24 mouse cellular contexts compared by ENCODE assay signal in the genomic region with DNA sequence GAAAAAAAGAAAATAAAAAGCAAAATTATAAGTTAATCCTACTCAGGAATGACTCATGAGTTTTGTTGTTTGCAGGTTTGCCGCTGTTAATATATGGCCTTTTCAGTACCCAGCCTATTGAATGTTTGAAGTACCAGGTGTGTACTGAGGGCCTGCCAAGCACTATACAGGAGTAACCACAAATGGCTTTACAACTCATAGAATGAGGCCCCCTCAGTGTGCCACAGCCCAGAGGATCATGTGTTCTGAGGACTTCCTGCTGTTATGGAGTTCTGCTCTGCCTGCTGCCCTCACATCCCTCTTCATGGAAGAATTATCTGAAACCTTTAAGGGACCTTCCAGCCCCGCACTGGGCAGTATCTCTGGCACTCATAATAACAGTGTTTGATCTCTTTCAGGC. TPM values are rescaled to one million over a fixed set of nuclear protein-coding genes. Genes with fewer than 3 reads are reported as not detected.
DNase-seq lines count a peak whose midpoint lies in the region; ATAC-seq and TF ChIP-seq lines count a peak whose summit lies in the region.
"Had no signal": no experiment of that assay in that cellular context is flagged by ENCODE, and none has a peak within 500 bp of the region (broad histone marks: within the 10 kb centered on the region; RNA-seq: fewer than 3 reads in every experiment).

No protein-coding gene starts in this region.

- no peak overlapping the region for H3K4me3 ChIP-seq in forebrain, embryonic 12.5 days (replicated peaks)
- H3K4me3 ChIP-seq in forebrain, embryonic 15.5 days: no peak overlapping the region
- H3K4me3 ChIP-seq in thymus, adult 2 months (ENCODE audit: control insufficient read depth, insufficient read depth, low read length): no peak overlapping the region
- H3K4me3 ChIP-seq: embryonic facial prominence, embryonic 12.5 days; erythroblast, embryonic 14.5 days; forebrain, embryonic 13.5 days; gastrocnemius, adult 2 months; heart, embryonic 15.5 days; kidney, embryonic 15.5 days; left cerebral cortex, adult 2 months; midbrain, embryonic 13.5 days had no signal

- DNase-seq in thymus, adult 2 months: peak; percentile 35
- peak; percentile 49 for DNase-seq in thymus, postnatal 4 days
- DNase-seq in ovary, postnatal 10 days (ENCODE audit: low spot score): no peak
- no peak for DNase-seq in layer of hippocampus, adult 9-11 months
- DNase-seq: adrenal gland, postnatal 36 days; cerebellum, adult 9-10 months; gastrocnemius, adult 2 months; heart, postnatal 4 days; kidney, postnatal 36 days; liver; lung, postnatal 14 days; right cerebral cortex, postnatal 25 days; spleen, adult 18-20 months had no signal

- 0 out of 2 replicates have a peak, but pooled peaks have one; percentile 27 for ATAC-seq in forebrain, embryonic 12.5 days (ENCODE audit: low FRiP score)
- no peak for ATAC-seq in forebrain, embryonic 15.5 days (replicated peaks)
- peak; percentile 5 for ATAC-seq in inflammation-experienced regulatory T-cells, adult 6 months
- ATAC-seq: forebrain, embryonic 13.5 days; midbrain, embryonic 13.5 days had no signal

- no peak for TF ChIP-seq POLR2A in thymus, adult 2 months (IDR thresholded peaks at IDR 0.05; ENCODE audit: control insufficient read depth, extremely low read depth, insufficient read depth, low read length, poor library complexity)

- 93% methylated on average over 2 of the region's 2 CpGs for WGBS in forebrain, embryonic 12.5 days
- WGBS in forebrain, embryonic 15.5 days: 92% methylated on average over 2 of the region's 2 CpGs
- 32% methylated on average over 2 of the region's 2 CpGs for WGBS in thymus, adult 2 months

- no peak for TF ChIP-seq CTCF in thymus, adult 2 months (IDR thresholded peaks at IDR 0.05; ENCODE audit: borderline replicate concordance, control insufficient read depth, extremely low read depth, insufficient read depth, low read length, poor library complexity)

- H3K4me2 ChIP-seq in forebrain, embryonic 12.5 days: no peak overlapping the region
- no peak overlapping the region for H3K4me2 ChIP-seq in forebrain, embryonic 15.5 days (replicated peaks)
- H3K4me2 ChIP-seq: embryonic facial prominence, embryonic 12.5 days; forebrain, embryonic 13.5 days; heart, embryonic 15.5 days; hindbrain, embryonic 14.5 days; kidney, embryonic 15.5 days; midbrain, embryonic 13.5 days had no signal

- no peaks in the 10 kb centered on the region for H3K4me1 ChIP-seq in forebrain, embryonic 12.5 days
- H3K4me1 ChIP-seq in forebrain, embryonic 15.5 days: no peaks in the 10 kb centered on the region
- H3K4me1 ChIP-seq in thymus, adult 2 months (replicated peaks; ENCODE audit: control insufficient read depth, insufficient read depth, low read length): peaks cover 13% of the 10 kb centered on the region
- H3K4me1 ChIP-seq: embryonic facial prominence, embryonic 12.5 days; forebrain, embryonic 13.5 days; heart, embryonic 15.5 days; kidney, embryonic 15.5 days; midbrain, embryonic 13.5 days had no signal

- H3K27me3 ChIP-seq in forebrain, embryonic 12.5 days: no peaks in the 10 kb centered on the region
- H3K27me3 ChIP-seq in forebrain, embryonic 15.5 days: no peaks in the 10 kb centered on the region
- no peaks in the 10 kb centered on the region for H3K27me3 ChIP-seq in thymus, adult 2 months (ENCODE audit: control insufficient read depth, insufficient read depth, low read length)
- H3K27me3 ChIP-seq: embryonic facial prominence, embryonic 12.5 days; forebrain, embryonic 13.5 days; heart, embryonic 15.5 days; kidney, embryonic 15.5 days; midbrain, embryonic 13.5 days had no signal

- peaks cover 14% of the 10 kb centered on the region for H3K36me3 ChIP-seq in forebrain, embryonic 12.5 days (replicated peaks)
- H3K36me3 ChIP-seq in forebrain, embryonic 15.5 days: peaks cover 12% of the 10 kb centered on the region
- H3K36me3 ChIP-seq in thymus, adult 2 months (ENCODE audit: control insufficient read depth, insufficient read depth, low read length): no peaks in the 10 kb centered on the region
- H3K36me3 ChIP-seq: heart, embryonic 15.5 days had no signal

- H3K9me3 ChIP-seq in forebrain, embryonic 12.5 days: no peaks in the 10 kb centered on the region
- H3K9me3 ChIP-seq in forebrain, embryonic 15.5 days: no peaks in the 10 kb centered on the region
- H3K9me3 ChIP-seq: embryonic facial prominence, embryonic 12.5 days; forebrain, embryonic 13.5 days; heart, embryonic 15.5 days; kidney, embryonic 15.5 days; midbrain, embryonic 13.5 days had no signal

- no peak overlapping the region for H3K9ac ChIP-seq in forebrain, embryonic 12.5 days
- no peak overlapping the region for H3K9ac ChIP-seq in forebrain, embryonic 15.5 days (replicated peaks)
- H3K9ac ChIP-seq: embryonic facial prominence, embryonic 12.5 days; forebrain, embryonic 13.5 days; heart, embryonic 15.5 days; hindbrain, embryonic 14.5 days; kidney, embryonic 15.5 days; midbrain, embryonic 13.5 days had no signal

- no peak overlapping the region for H3K27ac ChIP-seq in forebrain, embryonic 12.5 days
- H3K27ac ChIP-seq in forebrain, embryonic 15.5 days (replicated peaks): no peak overlapping the region
- H3K27ac ChIP-seq in thymus, adult 2 months (ENCODE audit: control insufficient read depth, insufficient read depth, low read length): peak overlapping the region; percentile 58
- H3K27ac ChIP-seq: embryonic facial prominence, embryonic 12.5 days; forebrain, embryonic 13.5 days; gastrocnemius, adult 2 months; heart, embryonic 15.5 days; hindbrain, embryonic 14.5 days; kidney, embryonic 15.5 days; left cerebral cortex, adult 2 months; midbrain, embryonic 13.5 days had no signal

RNA-seq across cellular contexts. Expression of a gene that starts 29.1 kb away (rescaled TPM):
- 16.7 and 19.0 TPM in 2 replicates for polyA plus RNA-seq in forebrain, embryonic 12.5 days (2016; fragmentation: Nextera tagmentation; extraction: Ambion mirVana)
- polyA plus RNA-seq in forebrain, embryonic 15.5 days (2015; fragmentation: Nextera tagmentation; extraction: Ambion mirVana): 20.5 and 24.6 TPM in 2 replicates
- 100 to 1,000 TPM in 2 of 3 experiments, 10 to 100 TPM in 1; 59.4 to 132 (median 114) TPM for polyA plus RNA-seq in inflammation-experienced regulatory T-cells, adult 6 months (2017; shearing (Covaris generic))
- polyA plus RNA-seq in thymus, adult 2 months (2012; rRNA removed): 6.5 and 7.1 TPM in 2 replicates

Comparison
In these comparisons a context has a peak if more than half of its experiments do, and no peak if none do; other contexts are left out.
1. DNase-seq: peak in thymus, adult 2 months (single experiment) and thymus, postnatal 4 days (single experiment); none in ovary, postnatal 10 days (single experiment) and layer of hippocampus, adult 9-11 months (single experiment).